Mouse (Mus musculus) C2C12 (cell line): ENCODE results near the gene Edn2. TPM values are rescaled to one million over a fixed set of nuclear protein-coding genes. Genes with fewer than 3 reads are reported as not detected.

Experiments used
- H3K27me3 ChIP-seq: one replicate; pipeline ENCODE4 v1.6.1; 2011; ENCODE audit not compliant: control insufficient read depth, insufficient read depth, insufficient read length
- H3K36me3 ChIP-seq: one replicate; pipeline ENCODE4 v1.6.1; 2011; ENCODE audit not compliant: control insufficient read depth, insufficient read depth
- H3K4me3 ChIP-seq: one replicate; pipeline ENCODE4 v1.5.1; 2011; ENCODE audit warnings: mild to moderate bottlenecking, control low read depth; ENCODE audit not compliant: poor library complexity, insufficient read depth, severe bottlenecking
- H3K79me2 ChIP-seq: one replicate; pipeline ENCODE4 v1.6.1; 2011; ENCODE audit not compliant: control insufficient read depth, insufficient read depth
- H3K79me3 ChIP-seq: one replicate; pipeline ENCODE4 v1.6.1; 2011; ENCODE audit warnings: low read depth, control low read depth
- H3ac ChIP-seq: one replicate; pipeline ENCODE3; 2011; ENCODE audit warnings: low read depth; ENCODE audit not compliant: control insufficient read depth, insufficient read length
- CEBPB ChIP-seq: IDR thresholded peaks from one replicate; pipeline ENCODE4 v1.6.1; 2011; ENCODE audit warnings: low read depth, mild to moderate bottlenecking, control low read depth, moderate library complexity
- CTCF ChIP-seq: IDR thresholded peaks from one replicate; pipeline ENCODE4 v1.5.1; 2011; ENCODE audit not compliant: control insufficient read depth, insufficient read depth, insufficient read length
- FOSL1 ChIP-seq: IDR thresholded peaks from one replicate; pipeline ENCODE4 v1.8.0; 2011; ENCODE audit warnings: mild to moderate bottlenecking, low read length; ENCODE audit not compliant: poor library complexity, insufficient read depth, severe bottlenecking
- MAX ChIP-seq: IDR thresholded peaks from one replicate; pipeline ENCODE4 v1.6.1; 2011; ENCODE audit warnings: mild to moderate bottlenecking, control low read depth
- MYOD1 ChIP-seq: IDR thresholded peaks from one replicate; pipeline ENCODE4 v1.6.1; 2011; ENCODE audit warnings: low read depth; ENCODE audit not compliant: control insufficient read depth, insufficient read length
- MYOG ChIP-seq: IDR thresholded peaks from one replicate; pipeline ENCODE4 v1.6.1; 2011; ENCODE audit not compliant: control insufficient read depth, insufficient read length; ENCODE audit errors: extremely low read depth
- USF1 ChIP-seq: IDR thresholded peaks from one replicate; pipeline ENCODE4 v1.6.1; 2011; ENCODE audit warnings: low read depth, mild to moderate bottlenecking, control low read depth, moderate library complexity
- polyA plus RNA-seq: library from polyadenylated mRNA; unstranded; fragments of >200 nt; fragmentation: generic; extraction: Trizol; gene quantifications from one replicate; pipeline ENCODE4 v1.2.1, GENCODE M21; 2012; ENCODE audit warnings: missing spikeins

Edn2 gene
- polyA plus RNA-seq, 1 experiment: not detected

GRCm38 (mm10) chr4:120179123-120179522, 18.1 kb downstream of the Edn2 start:
- TF ChIP-seq CEBPB (no peak), MYOD1 (no peak), MAX (no peak), FOSL1 (no peak), USF1 (no peak)
- Histone ChIP-seq H3K79me3 (no peaks in the 10 kb centered on the region), H3K27me3 (peaks cover 33% of the 10 kb centered on the region), H3K4me3 (no peak overlapping the region), H3K79me2 (no peaks in the 10 kb centered on the region), H3K36me3 (no peaks in the 10 kb centered on the region), H3ac (no peak overlapping the region)

- Histone ChIP-seq H3K36me3 (no peaks in the 10 kb centered on the region), H3K79me2 (no peaks in the 10 kb centered on the region), H3K79me3 (no peaks in the 10 kb centered on the region), H3ac (no peak overlapping the region), H3K27me3 (peaks cover 33% of the 10 kb centered on the region), H3K4me3 (no peak overlapping the region)
- no peak for TF ChIP-seq MYOG
- no peak for TF ChIP-seq CTCF
- TF ChIP-seq FOSL1: no peak
- TF ChIP-seq CEBPB: no peak
- no peak for TF ChIP-seq MYOD1
- no peak for TF ChIP-seq MAX
- TF ChIP-seq USF1: no peak
These were observed 19.5 kb downstream of the Edn2 start for GRCm38 (mm10) chr4:120180535-120180934.

GRCm38 (mm10) chr4:120184374-120184991, 23.5 kb downstream of the Edn2 start:
- Histone ChIP-seq H3K79me3 (no peaks in the 10 kb centered on the region), H3K79me2 (no peaks in the 10 kb centered on the region), H3K4me3 (no peak overlapping the region), H3K36me3 (no peaks in the 10 kb centered on the region), H3ac (no peak overlapping the region), H3K27me3 (peaks cover 15% of the 10 kb centered on the region)
- TF ChIP-seq MAX: no peak
- TF ChIP-seq MYOD1: no peak
- no peak for TF ChIP-seq CEBPB
- no peak for TF ChIP-seq USF1
- no peak for TF ChIP-seq FOSL1
- TF ChIP-seq CTCF: no peak
- no peak for TF ChIP-seq MYOG

DNA sequence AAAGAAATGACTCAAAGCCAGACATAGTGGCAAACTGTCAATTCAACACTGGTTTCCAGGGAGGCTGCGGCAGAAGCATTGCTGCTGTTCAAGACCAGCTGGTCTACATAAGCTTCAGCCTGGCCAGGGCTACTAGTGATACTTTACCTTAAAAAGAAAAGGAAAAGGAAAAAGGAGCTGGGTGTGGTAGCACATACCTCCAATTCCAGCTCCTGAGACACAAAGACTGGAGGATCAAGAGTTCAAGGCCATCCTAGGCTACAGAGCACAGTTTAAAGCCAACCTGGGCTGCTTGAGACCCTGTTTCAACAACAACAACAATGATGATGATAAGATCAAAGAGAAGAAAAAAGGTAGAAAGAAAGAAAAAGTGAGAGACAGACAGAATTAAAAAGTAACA, 25.4 kb downstream of the Edn2 start:
- Histone ChIP-seq H3K79me3 (no peaks in the 10 kb centered on the region), H3K27me3 (peaks cover 4% of the 10 kb centered on the region), H3K36me3 (no peaks in the 10 kb centered on the region), H3K4me3 (no peak overlapping the region), H3ac (no peak overlapping the region), H3K79me2 (no peaks in the 10 kb centered on the region)
- TF ChIP-seq MYOD1: no peak
- no peak for TF ChIP-seq MYOG
- no peak for TF ChIP-seq CEBPB
- no peak for TF ChIP-seq CTCF
- no peak for TF ChIP-seq MAX

DNA sequence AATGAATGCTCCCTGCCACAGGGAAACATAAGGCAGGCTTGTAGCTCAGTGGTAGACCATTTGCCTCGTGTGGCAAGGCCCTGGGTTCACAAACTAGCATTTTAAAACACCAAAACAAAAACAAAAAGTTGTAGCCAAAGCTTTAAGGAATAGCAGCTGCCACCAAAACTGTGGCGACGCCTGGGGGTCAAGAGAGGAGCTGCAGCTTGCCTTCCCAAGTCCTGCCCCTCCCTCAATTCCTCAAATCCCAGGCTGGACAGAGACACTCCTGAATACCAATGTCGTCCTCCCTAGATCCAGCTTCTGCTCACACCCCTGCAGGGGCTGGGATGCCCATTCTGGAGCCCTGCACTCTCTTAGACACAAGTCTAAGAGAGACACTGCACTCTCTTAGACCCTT, 25.9 kb downstream of the Edn2 start:
- Histone ChIP-seq H3K4me3 (no peak overlapping the region), H3K27me3 (peaks cover 4% of the 10 kb centered on the region), H3ac (no peak overlapping the region), H3K79me2 (no peaks in the 10 kb centered on the region), H3K79me3 (no peaks in the 10 kb centered on the region), H3K36me3 (no peaks in the 10 kb centered on the region)
- TF ChIP-seq USF1 (no peak), CEBPB (no peak), FOSL1 (no peak), MYOG (no peak), MYOD1 (no peak), CTCF (no peak), MAX (no peak)

GRCm38 (mm10) chr4:120188204-120188603, 27.2 kb downstream of the Edn2 start:
- Histone ChIP-seq H3K79me2 (no peaks in the 10 kb centered on the region), H3K79me3 (no peaks in the 10 kb centered on the region), H3K4me3 (no peak overlapping the region), H3ac (no peak overlapping the region), H3K27me3 (peaks cover 4% of the 10 kb centered on the region), H3K36me3 (no peaks in the 10 kb centered on the region)
- TF ChIP-seq FOSL1: no peak
- peak; percentile 81 for TF ChIP-seq USF1
- no peak for TF ChIP-seq MYOD1
- TF ChIP-seq CEBPB: no peak
- no peak for TF ChIP-seq MYOG
- no peak for TF ChIP-seq MAX
- no peak for TF ChIP-seq CTCF
